Mouse (Mus musculus): Measurements from ENCODE around the gene Rab40c.

The Rab40c gene

DNA sequence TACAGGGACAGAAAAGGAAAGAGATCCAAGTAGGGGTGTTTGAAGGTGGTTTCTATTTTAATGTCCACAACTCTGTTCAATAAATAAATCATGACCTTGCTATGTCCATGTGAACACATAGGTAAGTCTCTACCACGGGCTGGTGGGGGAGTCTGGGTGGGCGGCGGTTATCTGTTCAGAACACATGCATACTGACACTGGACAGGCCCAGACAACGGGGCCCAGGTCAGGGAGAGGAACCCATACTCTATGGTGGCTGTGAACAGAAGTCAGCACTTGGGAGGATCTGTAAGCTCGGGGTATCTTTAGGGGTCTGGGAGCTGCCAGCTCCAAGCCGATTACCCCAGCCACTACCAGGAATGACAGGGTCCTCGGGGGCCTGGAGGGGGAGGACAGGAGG is 26.8 kb upstream of the Rab40c start:
- DNase-seq (ENCODE audit: low spot score in 2 of 2): no peak

DNA sequence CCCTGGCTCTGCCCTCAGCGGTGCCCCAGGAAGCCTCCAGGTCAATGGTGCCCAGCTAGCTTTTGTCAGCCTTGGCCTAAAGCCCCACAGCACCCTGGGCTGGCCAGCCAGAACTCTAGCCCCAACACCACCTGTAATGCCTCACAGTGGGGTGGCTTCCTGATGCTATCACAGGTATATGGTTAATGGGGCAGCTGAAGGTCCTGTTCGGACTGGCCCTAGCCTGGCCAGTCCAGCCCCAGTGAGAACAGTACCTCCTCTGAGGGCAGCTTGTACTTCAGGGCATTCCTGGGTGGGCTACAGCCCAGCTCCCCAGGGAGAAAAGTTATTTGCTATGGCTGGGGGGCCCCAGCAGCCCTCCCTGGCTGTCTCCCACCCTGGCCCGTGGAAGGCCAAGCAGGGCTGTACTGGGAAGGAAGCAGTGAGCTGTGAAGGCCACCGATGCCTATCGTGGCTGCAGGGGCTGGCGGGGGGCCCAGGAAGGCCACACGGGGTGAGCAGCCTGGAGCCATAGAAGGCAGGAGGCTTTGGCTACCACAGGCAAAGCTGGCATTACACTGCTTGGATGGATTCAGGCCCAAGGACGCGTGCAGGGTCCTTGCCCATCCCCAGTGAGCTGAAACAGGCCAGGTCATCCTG is 26.1 kb upstream of the Rab40c start:
- no peak for DNase-seq (ENCODE audit: low spot score in 2 of 2)

DNA sequence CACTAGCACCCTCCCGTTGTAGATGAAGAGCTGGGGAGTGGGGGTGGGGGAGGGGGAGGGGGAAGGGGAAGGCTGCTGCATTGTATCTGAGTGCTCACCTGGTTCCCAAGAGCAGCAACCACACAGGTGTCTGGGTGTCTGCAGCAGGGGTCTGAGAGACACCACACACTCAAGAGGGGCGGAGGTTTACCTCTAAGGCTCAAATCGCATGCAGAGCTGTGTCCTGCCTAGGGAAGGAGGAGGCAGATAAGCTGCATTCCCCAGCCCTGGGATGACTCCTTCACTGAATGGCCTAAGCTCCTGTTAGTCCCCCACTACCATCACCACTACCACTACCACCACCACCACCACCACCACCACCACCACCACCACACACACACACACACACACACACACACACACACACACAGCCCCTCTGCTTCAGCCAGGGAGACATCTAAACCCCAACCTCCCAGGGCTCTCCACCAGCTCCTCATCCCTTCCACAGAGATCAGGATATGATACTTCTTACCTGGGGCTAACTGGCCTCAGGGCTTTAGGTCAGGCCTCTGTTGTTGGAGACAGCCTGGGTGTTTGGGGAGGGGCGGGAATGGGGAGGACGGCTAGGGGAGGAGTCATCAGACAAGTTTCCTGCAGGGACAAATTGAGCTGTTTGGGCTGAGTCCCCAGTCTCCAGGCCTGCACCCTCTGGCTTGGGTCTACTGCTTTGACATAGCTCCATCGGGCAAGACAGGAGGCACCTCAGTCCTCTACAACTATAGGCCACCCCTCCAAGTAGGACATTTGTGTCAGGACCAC is 25.0 kb upstream of the Rab40c start, which contains the start of the genes Pigq and Nhlrc4:
Gene Pigq, minus strand, starts transcription at position 571 of the 798 bp plus-strand sequence.
Gene Nhlrc4, minus strand, starts transcription at position 596 of the 798 bp plus-strand sequence.
- no peak for DNase-seq (ENCODE audit: low spot score in 2 of 2)

DNA sequence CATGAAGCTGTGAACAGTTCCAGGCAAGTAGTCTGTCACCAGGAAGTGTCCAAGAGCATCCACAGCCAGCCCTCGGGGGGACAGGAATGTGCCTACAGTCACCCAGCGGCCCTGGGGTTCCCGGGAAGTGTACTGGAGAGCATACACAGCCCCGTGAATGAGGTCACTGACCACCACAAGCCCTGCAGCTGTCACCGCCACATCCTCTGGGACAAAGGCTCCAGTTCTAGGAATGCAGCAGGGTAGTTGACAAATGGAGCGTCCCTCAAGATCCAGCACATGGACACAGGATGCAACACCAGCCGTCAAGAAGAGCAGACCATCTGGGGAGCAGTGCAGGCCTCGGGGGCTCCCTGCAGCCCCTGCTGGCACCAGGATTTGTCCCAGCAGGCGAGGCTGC is 24.2 kb upstream of the Rab40c start:
- no peak for DNase-seq (ENCODE audit: low spot score in 2 of 2)

DNA sequence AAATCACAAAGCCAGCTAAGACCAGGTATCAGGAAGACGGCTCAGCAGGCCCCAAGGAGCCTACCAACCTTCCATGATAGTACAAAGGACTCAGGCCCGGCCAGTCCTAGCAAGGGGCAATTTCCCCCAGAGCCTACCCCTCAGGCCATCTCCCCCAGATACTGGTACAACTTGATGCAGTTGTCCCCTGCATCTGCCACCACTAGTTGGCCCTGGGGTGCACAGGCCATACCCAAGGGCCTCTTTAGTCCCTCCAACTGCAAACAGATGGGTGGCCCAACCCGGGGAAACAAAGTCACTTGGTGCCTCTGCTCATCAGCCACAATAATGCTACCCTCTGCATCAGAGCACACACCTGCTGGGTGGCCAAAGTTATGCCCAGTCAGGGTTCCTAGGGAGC is 23.7 kb upstream of the Rab40c start:
- DNase-seq (ENCODE audit: low spot score in 2 of 2): no peak

DNA sequence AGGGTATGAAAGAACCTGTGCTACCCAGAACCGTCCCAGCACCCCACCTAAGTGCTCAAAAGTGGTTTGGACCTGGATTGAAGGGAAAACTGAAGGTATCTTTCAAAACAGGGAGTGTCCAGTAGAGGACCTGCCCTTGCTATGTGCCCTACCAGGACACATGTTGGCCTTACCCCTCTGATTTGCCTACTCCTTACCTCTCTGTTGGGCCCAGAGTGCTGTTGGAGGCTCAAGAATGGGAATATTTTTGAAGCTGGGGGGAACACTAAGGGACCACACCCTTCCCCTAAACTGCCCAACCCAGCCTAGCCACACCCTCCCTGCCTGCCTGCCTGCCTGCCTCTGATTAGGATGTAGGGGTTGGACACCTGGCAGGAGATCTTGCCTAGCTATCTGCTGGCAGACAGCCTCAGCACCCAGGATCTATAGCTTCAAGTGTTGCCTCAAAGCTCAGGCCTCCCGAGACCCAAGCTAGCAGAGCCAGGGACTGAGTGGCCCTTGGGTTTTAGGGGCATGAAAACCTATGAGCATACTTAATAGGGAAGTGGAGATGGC is 23.1 kb upstream of the Rab40c start:
- no peak for DNase-seq (ENCODE audit: low spot score in 2 of 2)

DNA sequence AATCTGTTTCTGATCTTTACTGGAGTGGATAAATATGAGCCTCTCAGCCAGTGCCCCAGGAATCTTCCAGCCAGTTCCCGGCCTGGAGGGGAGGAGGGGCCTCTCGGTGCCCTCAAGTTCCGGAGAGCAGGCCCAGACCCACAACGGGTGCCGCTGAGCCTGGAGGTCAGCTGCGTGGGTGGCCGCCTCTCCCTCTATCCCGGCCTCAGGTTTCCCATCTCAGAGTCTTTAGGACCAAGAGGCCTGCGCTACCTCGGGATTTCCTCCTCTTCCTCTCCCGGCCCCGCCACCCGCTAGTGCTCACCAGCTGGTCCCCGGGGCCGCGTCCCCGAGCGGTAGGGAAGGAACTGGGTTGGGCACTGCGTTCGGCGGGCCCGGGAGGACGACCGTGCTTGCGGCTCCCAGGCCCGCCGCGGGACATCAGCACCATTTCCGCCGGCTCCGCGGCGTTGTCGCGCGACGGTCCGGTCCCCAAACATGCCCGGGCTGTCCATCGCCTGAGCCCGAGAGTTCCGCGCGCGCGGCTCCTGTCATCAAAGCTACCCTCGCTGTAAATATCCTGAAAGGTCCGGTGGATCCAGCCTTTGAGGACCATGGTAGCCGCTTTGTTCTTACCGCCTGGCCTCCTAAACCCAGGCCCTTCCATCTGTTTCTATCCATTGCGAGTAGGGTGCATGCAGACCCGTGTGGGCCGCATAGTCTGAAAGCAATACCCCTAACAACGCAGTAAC is 22.1 kb upstream of the Rab40c start:
- DNase-seq (ENCODE audit: low spot score in 2 of 2): peak; percentile 43 to 72

DNA sequence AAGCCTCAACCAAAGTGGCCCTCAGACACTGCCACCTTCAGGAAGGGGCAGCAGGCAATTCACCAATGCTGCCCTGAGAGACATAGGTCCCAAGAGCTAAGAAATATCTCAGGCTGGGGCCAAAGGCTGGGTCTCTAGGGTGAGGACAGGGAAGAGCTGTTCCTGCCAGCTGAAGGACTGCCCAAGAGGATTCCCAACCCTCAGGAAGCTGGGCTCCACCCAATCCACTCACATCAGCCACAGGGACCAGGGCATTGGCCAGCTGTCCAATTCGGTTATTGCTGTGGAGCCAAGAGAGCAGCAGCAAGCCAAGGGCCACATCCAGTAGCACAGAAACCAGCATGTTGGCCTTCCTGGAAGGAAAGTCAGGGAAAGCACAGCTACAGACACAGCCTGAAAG is 15.0 kb upstream of the Rab40c start:
- no peak for DNase-seq (ENCODE audit: low spot score in 2 of 2)

DNA sequence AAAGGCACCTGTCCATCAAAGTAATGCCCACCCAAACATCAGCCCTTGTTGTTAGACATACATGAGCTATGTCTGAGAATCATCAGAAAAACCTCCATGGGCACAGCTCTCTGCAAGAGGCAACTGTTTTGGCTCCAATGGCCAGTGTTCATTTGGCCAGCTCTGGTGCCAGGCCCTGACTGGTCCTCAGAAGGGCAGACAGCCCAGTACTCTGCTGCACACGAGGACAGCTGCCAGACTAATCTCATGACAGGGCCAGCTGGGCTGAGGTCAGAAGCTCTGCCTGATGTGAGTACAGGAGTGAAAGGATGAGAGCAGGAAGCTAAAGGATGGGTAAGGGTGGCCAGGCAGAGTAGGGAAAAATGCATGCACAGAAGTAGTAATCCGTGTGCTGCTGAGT is 5.8 kb upstream of the Rab40c start:
- DNase-seq (ENCODE audit: low spot score in 2 of 2): no peak

DNA sequence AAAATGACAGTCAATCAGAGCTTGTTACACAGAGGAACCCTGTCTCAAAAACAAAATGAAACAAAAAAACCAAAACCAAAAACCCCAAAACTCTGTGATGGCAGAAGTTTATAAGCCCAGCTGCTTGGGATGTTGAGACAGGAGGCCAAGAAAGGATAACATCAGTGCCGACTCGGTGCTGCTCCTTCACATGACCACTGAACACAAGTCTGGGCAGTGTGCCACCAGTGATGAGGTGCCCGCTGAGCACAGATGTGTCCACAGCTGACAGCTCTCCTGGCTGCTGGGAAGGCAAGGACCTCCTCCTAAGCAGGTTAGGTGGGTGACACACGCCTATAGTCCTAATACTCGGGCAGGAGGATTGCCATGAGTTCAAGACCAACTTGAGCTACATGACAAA is 2.6 kb upstream of the Rab40c start:
- no peak for DNase-seq (ENCODE audit: low spot score in 2 of 2)

DNA sequence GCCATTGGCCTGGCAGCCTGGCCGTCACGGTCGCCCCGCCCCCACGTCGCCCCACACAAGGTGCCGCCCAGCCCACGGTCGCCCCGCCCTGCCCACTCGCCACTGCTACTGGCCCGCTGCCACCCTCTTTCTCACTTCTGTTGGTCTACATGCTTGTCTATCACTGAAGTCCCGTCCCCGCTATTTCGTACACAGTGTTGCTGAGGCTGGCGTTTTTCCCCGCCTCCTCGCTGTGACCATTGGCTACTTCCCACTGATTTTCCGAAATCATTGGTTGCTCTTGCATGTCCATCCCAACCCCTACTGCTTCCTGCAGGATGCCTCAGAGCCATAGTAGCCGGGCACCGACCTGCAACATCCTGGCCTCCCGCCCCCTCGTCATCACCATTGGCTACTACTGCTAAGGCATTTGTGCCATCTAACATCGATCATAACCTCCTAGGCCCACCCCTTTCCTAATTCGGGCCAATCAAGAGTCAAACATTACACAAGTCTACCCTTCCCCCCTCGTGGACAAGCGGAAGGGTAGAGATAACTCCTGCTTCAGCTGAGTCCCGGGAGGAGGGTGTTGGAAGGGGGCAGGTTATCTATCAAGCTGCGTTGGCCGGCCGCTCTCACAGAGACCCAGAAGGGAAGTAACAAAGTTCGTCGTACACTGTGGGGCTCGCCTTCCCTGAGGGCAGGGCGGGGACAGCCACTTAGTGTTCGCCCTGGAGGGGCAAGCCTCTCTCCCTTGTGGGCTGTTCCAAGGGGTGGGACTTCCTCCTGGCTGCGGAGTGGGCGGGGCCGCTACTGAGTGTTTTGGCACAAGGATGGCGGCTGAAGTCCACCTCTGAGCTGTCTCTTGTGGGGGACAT is 487 bp upstream of the Rab40c start:
- DNase-seq (ENCODE audit: low spot score in 2 of 2): peak; percentile 99 to 100

DNA sequence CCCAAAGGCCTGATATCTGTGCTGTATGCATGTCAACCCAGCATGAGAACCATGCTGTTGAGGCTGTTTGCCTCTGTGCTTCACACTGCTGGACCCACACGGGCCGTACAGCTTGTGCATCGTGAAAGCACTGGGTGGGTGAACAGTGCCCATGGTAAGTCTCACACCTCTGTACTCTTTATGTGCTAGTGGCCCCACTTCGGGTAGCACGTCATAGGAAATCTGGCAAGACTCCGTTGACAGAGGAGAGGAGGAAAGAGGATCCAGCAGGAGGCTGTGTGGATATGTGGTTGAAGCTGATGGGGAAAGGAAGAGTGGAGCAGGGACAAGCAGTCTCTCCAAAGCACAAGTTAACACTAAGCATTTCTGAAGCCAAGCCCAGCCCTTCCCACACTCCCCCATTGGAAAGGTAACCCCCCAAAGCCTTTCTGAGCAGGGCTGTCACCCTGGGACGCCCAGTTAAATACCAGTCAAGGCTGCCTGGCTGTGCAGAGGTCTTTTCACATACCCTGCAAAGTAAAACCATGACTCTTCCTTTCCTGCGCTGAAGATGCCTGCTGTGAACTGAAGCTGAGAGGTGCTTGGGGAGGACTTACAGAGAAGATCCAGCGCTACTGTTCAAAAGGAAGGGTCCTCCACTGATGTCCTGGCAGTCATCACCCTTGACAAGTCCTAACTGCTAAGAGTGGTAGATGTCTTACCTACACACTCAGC is 1.3 kb downstream of the Rab40c start:
- no peak for DNase-seq (ENCODE audit: low spot score in 2 of 2)

DNA sequence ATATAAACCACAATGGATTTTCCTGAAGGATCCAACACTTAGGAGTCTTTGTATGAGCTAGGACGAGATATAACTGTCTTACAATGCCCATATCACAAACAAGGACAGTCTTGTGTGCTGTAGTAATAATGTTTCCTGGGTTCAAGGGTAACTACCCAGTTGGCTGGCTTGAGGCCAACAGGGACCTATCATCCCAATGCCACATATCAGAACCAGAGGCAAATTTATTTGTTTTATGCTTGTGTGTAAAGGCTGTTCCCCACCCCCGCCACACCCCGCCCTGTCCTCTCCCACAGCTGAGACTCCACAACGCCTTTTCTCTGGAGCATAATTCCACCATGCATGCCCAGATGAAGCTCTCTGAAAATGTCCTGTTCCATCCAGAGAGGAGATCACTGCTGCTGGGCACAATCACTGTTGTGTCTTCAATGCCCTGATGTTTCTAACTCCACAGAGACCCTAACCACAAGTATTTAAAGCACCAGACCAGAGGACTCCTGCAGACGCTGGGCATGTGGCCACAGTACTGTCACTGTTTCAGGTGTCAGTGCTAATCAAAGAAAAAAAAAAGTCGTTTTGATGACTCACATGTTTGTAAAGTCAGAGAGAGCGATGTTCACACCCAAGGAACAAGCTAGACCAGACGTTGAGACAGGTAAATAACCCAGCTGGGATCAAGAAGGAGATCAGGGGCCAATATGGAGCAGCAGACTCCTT is 2.4 kb downstream of the Rab40c start:
- no peak for DNase-seq (ENCODE audit: low spot score in 2 of 2)

DNA sequence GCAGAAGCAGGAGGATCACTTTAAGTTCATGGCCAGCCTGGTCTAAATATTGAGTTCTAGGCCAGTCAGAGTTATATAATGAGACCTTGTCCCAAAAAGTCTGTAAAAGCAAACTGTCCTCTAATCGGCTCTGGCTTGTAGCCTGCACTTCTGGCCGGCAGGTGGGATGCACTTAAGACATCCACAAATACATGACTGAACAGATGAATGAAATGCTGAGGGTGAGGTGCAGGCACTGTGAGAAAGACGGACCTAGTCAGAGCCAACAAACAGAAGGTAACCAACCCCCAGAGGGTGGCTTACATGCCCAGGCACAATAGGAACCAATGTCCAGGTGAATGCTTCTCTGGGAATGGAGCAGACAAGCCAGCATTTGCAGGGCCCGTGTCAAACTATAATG is 5.2 kb downstream of the Rab40c start:
- no peak for DNase-seq (ENCODE audit: low spot score in 2 of 2)

DNA sequence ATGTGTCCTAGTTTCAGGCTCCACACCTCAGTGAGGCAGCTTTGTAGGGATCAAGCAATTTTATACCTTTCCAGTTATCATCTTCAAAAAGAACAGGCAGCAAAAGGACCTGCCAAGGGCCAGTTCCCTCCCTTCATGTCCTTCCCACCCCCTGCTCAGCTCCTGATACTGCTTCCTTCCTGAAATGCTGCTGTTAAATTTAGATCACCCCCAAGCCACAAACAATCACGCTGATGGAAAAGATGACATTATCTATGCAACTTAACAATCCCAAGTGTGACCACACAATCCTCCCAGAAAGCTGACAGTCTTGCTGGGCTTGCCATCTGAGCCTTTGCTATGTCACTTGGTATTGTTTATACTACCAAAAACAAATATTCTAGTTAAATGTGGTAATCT is 5.7 kb downstream of the Rab40c start:
- no peak for DNase-seq (ENCODE audit: low spot score in 2 of 2)

DNA sequence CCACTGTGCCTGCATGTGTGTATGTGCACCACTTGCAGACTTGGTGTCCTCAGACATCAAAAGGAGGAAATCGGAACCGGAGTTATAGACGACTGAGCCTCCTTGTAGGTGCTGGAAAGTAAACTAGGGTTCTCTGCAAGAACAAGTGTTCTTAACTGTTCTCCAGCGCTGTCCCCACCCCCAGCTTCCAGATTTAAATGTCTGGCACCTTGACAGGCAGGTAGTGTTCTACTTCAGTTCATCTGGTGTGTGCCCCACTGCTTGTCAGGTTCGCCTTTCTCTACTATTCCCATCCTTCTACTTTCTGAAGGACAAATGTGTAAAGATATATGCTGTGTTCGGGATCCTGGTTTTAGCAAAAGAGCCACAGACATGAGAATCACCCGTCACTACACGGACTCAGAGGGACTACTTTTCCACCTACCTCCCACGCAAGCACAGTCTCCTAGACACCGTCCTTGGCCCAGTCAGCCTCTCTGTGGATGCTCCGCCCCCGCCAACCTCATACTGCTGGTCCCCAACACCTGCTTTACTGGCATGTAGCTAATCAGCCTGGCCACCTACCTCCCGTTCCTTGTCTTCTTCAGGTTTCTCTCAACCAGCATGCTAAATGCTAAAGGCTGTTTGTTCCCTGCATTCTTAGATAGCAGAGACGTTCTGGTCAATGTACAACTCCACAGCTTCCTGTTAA is 6.2 kb downstream of the Rab40c start:
- DNase-seq (ENCODE audit: low spot score in 2 of 2): no peak

DNA sequence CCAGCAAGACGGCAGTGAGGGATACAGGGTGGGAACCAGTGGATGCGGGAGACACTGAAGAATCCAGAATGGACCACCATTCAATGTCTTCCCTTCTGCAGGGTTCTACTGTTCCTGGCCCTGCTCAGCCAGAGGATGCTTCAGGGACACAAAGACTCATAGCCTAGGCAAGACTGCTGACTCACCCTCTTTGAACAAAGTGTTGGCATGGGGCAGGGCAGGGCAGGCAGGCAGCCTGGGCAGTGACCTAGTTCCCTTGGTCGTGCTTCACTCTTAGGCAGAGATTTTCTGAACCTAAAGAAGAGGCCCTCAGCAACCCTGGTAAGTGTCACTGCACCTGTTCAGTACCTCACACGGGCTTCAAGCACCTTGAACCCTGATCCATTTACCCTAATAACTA is 7.7 kb downstream of the Rab40c start:
- no peak for DNase-seq (ENCODE audit: low spot score in 2 of 2)

DNA sequence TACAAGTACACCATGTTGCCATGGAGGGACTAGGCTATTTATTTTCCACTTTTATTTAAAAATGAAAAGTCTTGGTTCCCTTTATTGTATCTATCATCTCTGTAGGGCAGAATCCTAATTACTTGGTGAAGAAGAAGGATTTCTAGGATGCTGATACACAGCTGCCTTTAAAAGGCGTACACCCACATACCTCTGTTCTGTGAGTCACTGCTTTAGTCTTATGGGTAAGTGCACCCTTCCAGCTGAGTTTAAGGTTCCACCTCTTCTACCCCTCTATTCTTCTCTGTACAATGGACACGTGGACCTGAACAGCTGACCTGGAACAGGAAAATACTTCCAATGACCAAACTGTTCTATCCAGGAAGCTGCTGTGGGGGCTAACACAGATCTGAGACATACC is 11.9 kb downstream of the Rab40c start:
- no peak for DNase-seq (ENCODE audit: low spot score in 2 of 2)

DNA sequence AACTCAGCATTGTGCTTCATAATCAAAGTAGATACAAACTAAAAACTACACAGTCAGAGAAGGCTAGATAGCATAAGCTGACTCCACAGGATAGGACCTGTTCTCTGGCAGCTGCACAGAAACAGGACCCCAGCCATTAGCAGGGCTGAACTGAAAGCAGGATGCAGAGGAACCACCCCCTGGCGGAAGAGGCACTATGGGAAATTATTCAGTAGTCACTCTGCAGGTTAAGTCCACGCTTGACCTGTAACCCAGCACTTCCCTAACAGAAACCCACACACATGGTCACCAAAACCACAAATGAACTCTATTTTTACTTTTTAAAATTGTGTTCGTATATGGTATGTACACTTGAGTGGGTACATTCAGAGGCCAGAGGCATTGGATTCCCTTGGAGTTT is 16.5 kb downstream of the Rab40c start:
- DNase-seq (ENCODE audit: low spot score in 2 of 2): no peak

DNA sequence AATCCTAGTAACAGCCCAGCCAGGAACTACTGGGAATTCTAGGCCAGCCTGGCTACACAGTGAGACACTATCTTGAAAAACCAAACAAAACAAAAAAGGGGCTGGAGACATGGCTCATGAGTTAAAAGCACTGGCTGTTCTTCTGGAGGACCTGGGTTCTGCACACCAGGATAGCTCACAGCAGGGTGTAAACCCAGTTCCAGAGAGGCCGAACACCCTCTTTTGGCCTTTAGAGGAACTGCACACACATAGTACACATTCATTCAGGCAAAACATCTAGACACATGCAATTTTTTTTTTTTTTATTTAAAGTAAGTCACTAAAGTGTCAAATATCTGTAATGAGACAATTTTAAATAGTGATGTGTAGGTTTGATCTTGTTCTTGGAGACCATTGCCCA is 19.3 kb downstream of the Rab40c start:
- DNase-seq (ENCODE audit: low spot score in 2 of 2): no peak

Data from thymus, postnatal 10 days (tissue).